Mouse (Mus musculus) megakaryocyte, embryonic 14.5 days (primary cell): Measurements from ENCODE around the gene Ash1l.

ENCODE experiments used
- FLI1 ChIP-seq: IDR thresholded peaks from 2 replicates; pipeline ENCODE4 v1.6.1; 2012; ENCODE audit warnings: low read length, inconsistent platforms, mixed read lengths
- GATA1 ChIP-seq: IDR thresholded peaks from 3 replicates; pipeline ENCODE4 v1.6.1; 2012; ENCODE audit warnings: mixed read lengths, low read length, inconsistent platforms, borderline replicate concordance

GRCm38 (mm10) chr3:88913511-88914383 is 36.7 kb upstream of the Ash1l start, which contains the start of gene Msto1:
- TF ChIP-seq GATA1 (no peak), FLI1 (no peak)
